Mouse (Mus musculus) T-cell, adult 2 months (primary cell): ENCODE data around the gene Tas2r106.

Source experiments
- DNase-seq: peaks from one replicate; pipeline ENCODE4 v3.0.0; 2022; ENCODE audit warnings: low spot score

Gene Tas2r106

DNA sequence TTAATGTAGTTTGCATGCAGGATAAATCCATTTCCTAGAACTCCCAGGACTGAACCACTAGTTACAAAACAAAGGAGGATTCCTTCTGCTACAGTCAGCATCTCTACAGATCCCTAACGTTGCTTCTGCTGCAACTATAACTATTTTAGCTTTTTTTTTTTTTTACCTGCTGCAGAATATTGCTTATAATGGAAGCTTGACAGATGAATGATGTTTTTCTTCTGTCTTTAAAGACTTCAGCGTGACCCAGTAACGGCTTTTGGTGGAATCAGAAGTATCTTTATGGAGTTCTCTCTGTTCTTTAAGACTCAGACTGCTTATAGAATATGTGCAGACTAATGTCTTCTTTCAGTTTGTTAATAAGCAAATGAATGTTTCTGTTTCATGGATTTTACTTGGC is at the start of gene Tas2r106:
Tas2r106 (minus strand) TSS at position 101 of the 400 bp plus-strand sequence.
- no peak for DNase-seq

DNA sequence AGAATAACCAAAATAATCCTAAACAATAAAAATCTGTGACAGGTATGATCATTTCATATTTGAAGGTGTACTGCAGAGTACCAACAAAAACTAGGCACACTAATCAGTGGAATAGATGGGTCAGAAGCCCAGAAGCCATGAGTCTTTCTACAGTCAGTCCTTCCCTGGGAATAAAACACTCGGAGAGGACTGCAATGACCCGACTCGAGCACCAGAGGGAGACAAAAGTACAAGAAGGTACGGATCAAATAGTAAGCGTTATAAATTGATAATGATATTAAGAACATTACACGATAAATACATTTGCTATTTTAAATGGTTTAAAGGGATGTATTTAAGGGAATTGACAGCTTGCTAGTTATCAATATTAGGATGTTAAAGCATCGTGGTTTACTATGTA is 34.1 kb upstream of the Tas2r106 start:
- DNase-seq, result no peak

DNA sequence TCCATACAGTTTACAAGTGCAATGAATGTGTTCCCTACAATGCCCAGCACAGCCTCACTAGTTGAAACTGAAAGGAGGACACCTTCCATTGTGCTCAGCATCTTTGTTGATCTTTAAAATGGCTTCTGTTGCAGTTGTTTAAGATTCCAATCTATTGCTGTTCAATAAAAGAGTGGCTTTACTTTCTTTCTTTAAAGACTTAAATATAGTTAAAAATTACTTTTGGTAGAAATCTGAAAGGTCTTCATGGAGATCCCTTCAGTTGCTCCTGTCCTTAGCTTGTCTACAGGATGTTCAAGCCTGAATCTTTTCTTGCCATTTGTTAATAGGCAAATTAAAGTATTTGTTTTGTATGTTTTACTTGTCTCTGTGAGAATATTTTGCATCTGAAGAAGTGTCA is 11.3 kb upstream of the Tas2r106 start, which contains the start of gene Tas2r114:
Tas2r114 (minus strand) TSS at position 101 of the 400 bp plus-strand sequence.
- no peak for DNase-seq

DNA sequence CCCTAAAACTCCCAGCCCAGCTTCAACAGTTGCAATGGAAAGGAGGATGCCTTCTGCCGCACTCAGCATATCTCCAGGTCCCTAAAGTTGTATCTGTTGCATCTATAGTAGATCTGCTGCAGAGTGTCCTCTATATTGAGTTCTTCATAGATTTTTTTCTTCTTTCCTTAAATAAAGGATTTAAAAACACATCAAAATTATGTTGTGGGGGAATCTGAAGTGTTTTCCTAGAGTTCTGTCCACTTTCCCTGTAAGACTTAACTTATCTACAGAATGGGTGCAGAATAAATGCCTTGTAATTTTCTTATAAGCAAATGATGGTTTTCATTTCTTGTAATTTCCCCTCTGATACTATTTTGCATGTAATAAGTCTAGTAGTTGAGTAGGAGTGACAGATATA is 8.7 kb upstream of the Tas2r106 start, which contains the start of gene Tas2r105:
Tas2r105 (minus strand) TSS at position 101 of the 400 bp plus-strand sequence.
- no peak for DNase-seq

DNA sequence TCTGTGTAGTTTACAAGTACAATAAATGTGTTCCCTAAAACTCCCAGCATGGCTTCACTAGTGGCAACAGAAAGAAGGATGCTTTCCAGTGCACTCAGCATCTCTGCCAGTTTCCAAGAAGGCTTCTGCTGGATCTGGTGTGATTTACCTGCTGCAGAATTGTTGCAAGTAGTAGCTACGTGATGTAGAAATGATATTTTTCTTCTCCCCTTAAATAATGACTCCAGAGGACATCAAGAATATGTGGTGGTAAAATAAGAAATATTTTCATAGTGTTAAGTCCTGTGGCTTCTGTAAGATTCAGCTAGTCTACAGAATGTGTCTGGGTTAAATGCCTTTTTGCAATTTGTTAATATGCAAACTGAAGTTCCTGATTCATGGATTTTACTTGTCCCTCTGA is 7.0 kb upstream of the Tas2r106 start, which contains the start of gene Tas2r104:
Tas2r104 (minus strand) TSS at position 101 of the 400 bp plus-strand sequence.
- no peak for DNase-seq

DNA sequence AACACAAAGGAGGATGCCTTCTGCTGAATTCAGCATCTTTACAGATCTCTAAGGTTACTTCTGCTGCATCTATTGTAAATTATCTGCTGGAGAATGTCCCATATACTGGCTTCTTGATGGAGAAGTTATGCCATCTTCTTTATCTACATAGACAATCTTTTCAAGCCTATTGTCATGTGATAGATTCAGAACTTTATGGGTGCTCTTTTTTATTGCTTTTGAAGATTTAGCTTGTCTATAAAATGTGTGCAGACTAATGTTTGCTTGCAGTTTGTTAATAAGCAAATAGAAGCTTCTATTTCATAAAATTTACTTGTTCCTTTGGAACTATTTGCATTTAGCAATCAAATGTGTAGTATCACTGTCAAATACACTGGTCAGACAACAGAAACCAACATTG is 18.6 kb downstream of the Tas2r106 start, which contains the start of gene Tas2r107:
Tas2r107 (minus strand) TSS at position 101 of the 400 bp plus-strand sequence.
- no peak for DNase-seq

DNA sequence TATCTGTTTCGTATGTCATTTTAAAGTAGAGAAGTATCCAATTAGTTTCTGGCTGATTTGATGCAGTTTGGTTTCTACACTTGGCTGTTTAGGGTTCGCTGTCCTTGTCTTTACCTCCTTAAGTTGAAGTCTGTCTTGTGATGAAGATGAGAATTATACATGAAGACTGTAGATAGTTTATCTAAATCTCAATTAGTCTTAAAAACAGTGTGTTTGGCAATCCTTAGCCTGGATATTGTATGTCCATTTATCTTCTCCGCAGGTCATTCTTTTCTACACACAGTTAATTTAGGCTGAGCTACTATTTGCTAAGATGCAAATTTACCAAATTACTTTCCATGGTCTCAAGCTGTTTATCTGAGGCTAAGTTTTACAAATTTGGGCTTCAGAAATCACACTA is 47.9 kb downstream of the Tas2r106 start, which contains the start of gene Tas2r130:
Tas2r130 (minus strand) TSS at position 101 of the 400 bp plus-strand sequence.
- DNase-seq, result no peak
